8 mouse cellular contexts compared by ENCODE assay signal in genomic region chr6:117907301-117907978, GRCm38 (mm10). TPM values are rescaled to one million over a fixed set of nuclear protein-coding genes. Genes with fewer than 3 reads are reported as not detected.
DNase-seq lines count a peak whose midpoint lies in the region; ATAC-seq and TF ChIP-seq lines count a peak whose summit lies in the region.

No protein-coding gene starts in this region.

- peak overlapping the region; percentile 97 for H3K9ac ChIP-seq in embryonic facial prominence, embryonic 14.5 days (ENCODE audit: low read depth, low read length)
- peak overlapping the region; percentile 100 for H3K9ac ChIP-seq in liver, embryonic 11.5 days (ENCODE audit: low read depth, low read length)
- H3K9ac ChIP-seq in stomach, embryonic 14.5 days (replicated peaks; ENCODE audit: low read depth, low read length) = peak overlapping the region; percentile 99

- 0% methylated on average over 1 of the region's 77 CpGs for WGBS in embryonic facial prominence, embryonic 14.5 days
- under 1% methylated on average over 71 of the region's 77 CpGs for WGBS in liver, embryonic 11.5 days
- under 1% methylated on average over 67 of the region's 77 CpGs for WGBS in stomach, embryonic 14.5 days

- peak; percentile 94 for DNase-seq in A20 (ENCODE audit: low read depth, low spot score)
- DNase-seq in adrenal gland, postnatal 4 days (ENCODE audit: low spot score in 2 of 2) = peak; percentile 63 to 78
- peak; percentile 96 for DNase-seq in embryonic facial prominence, embryonic 14.5 days (ENCODE audit: low spot score)
- DNase-seq in heart, adult 8-10 months (ENCODE audit: low spot score) = peak; percentile 76
- peak; percentile 90 for DNase-seq in kidney, adult 9 months
- peak; percentile 89 for DNase-seq in liver, embryonic 11.5 days (ENCODE audit: low spot score)

- H3K36me3 ChIP-seq in embryonic facial prominence, embryonic 14.5 days (ENCODE audit: control insufficient read depth, insufficient read depth, low read length) = no peaks in the 10 kb centered on the region
- peaks cover 2% of the 10 kb centered on the region; the same call in 1 of the 2 replicates for H3K36me3 ChIP-seq in liver, embryonic 11.5 days (ENCODE audit: control insufficient read depth, insufficient read depth, low read length)
- no peaks in the 10 kb centered on the region for H3K36me3 ChIP-seq in myocyte (ENCODE audit: control insufficient read depth, insufficient read depth)
- H3K36me3 ChIP-seq in stomach, embryonic 14.5 days (ENCODE audit: control insufficient read depth, insufficient read depth, low read length) = no peaks in the 10 kb centered on the region

- peak overlapping the region; percentile 99 for H3K27ac ChIP-seq in embryonic facial prominence, embryonic 14.5 days (replicated peaks; ENCODE audit: low read depth, low read length)
- H3K27ac ChIP-seq in liver, embryonic 11.5 days (ENCODE audit: low read depth, low read length) = peak overlapping the region; percentile 99
- peak overlapping the region; percentile 99 for H3K27ac ChIP-seq in stomach, embryonic 14.5 days (ENCODE audit: low read length)

- peak; percentile 76 for TF ChIP-seq POLR2A in myocyte (IDR thresholded peaks at IDR 0.05; ENCODE audit: insufficient read length, low read depth)

- no peaks in the 10 kb centered on the region for H3K27me3 ChIP-seq in embryonic facial prominence, embryonic 14.5 days (replicated peaks; ENCODE audit: control insufficient read depth, insufficient read depth, low read length)
- H3K27me3 ChIP-seq in liver, embryonic 11.5 days (replicated peaks; ENCODE audit: control insufficient read depth, insufficient read depth, low read length) = no peaks in the 10 kb centered on the region
- no peaks in the 10 kb centered on the region for H3K27me3 ChIP-seq in myocyte (ENCODE audit: control insufficient read depth, insufficient read depth, insufficient read length)
- H3K27me3 ChIP-seq in stomach, embryonic 14.5 days (ENCODE audit: control insufficient read depth, insufficient read depth, low read length) = no peaks in the 10 kb centered on the region

- H3K9me3 ChIP-seq in embryonic facial prominence, embryonic 14.5 days (ENCODE audit: control insufficient read depth, low read length) = no peaks in the 10 kb centered on the region
- no peaks in the 10 kb centered on the region for H3K9me3 ChIP-seq in liver, embryonic 11.5 days (ENCODE audit: control insufficient read depth, low read length)
- no peaks in the 10 kb centered on the region for H3K9me3 ChIP-seq in stomach, embryonic 14.5 days (ENCODE audit: control insufficient read depth, low read depth, low read length)

- peaks cover 19% of the 10 kb centered on the region for H3K4me1 ChIP-seq in embryonic facial prominence, embryonic 14.5 days (ENCODE audit: control insufficient read depth, insufficient read depth, low read length)
- H3K4me1 ChIP-seq in liver, embryonic 11.5 days (replicated peaks; ENCODE audit: control insufficient read depth, insufficient read depth, low read length) = peaks cover 32% of the 10 kb centered on the region
- peaks cover 24% of the 10 kb centered on the region for H3K4me1 ChIP-seq in stomach, embryonic 14.5 days (ENCODE audit: control insufficient read depth, insufficient read depth, low read length)

- ATAC-seq in embryonic facial prominence, embryonic 14.5 days (ENCODE audit: low read depth) = peak; percentile 69
- ATAC-seq in liver, embryonic 11.5 days (replicated peaks; ENCODE audit: low FRiP score) = peak; percentile 79
- ATAC-seq in stomach, embryonic 14.5 days (ENCODE audit: insufficient number of reproducible peaks, insufficient read depth, low FRiP score, low read depth) = peak; percentile 84

- H3K79me2 ChIP-seq in myocyte (ENCODE audit: control insufficient read depth, insufficient read depth) = peaks cover 62% of the 10 kb centered on the region

- H3K4me2 ChIP-seq in embryonic facial prominence, embryonic 14.5 days (ENCODE audit: low read depth, low read length) = peak overlapping the region; percentile 84
- peak overlapping the region; percentile 97 for H3K4me2 ChIP-seq in liver, embryonic 11.5 days
- H3K4me2 ChIP-seq in myocyte (ENCODE audit: low read depth) = peak overlapping the region; percentile 97
- peak overlapping the region; percentile 62 for H3K4me2 ChIP-seq in stomach, embryonic 14.5 days (replicated peaks; ENCODE audit: low read depth, low read length)

- H3ac ChIP-seq in myocyte (ENCODE audit: control insufficient read depth, insufficient read length) = peak overlapping the region; percentile 78

- peak overlapping the region; percentile 99 for H3K4me3 ChIP-seq in embryonic facial prominence, embryonic 14.5 days (ENCODE audit: low read depth, low read length)
- H3K4me3 ChIP-seq in liver, embryonic 11.5 days (ENCODE audit: low read depth, low read length) = peak overlapping the region; percentile 99
- H3K4me3 ChIP-seq in myocyte = peak overlapping the region; percentile 96
- peak overlapping the region; percentile 100 for H3K4me3 ChIP-seq in stomach, embryonic 14.5 days (ENCODE audit: low read depth, low read length)

TF ChIP-seq in myocyte, 11 proteins besides CTCF, POLR2A, EP300 and RAD21:
- TF ChIP-seq USF1 (IDR thresholded peaks at IDR 0.05; ENCODE audit: low read depth) (peak; percentile 58), REST (IDR thresholded peaks at IDR 0.05; ENCODE audit: insufficient read depth, insufficient read length) (no peak), POLR2AphosphoS2 (IDR thresholded peaks at IDR 0.05; ENCODE audit: insufficient read length, low read depth) (peak; percentile 74), CEBPB (IDR thresholded peaks at IDR 0.05; ENCODE audit: insufficient read depth, poor library complexity, severe bottlenecking) (peak; percentile 78), MAX (IDR thresholded peaks at IDR 0.05; ENCODE audit: low read depth) (no peak), TCF3 (IDR thresholded peaks at IDR 0.05; ENCODE audit: insufficient read length, low read depth) (no peak), MYOG (IDR thresholded peaks at IDR 0.05; ENCODE audit: control insufficient read depth in 1 of 3, insufficient read depth in 1 of 3, insufficient read length in 2 of 3, low read depth in 2 of 3) (peak in 2 of 3 experiments; percentile 1 to 3), SRF (IDR thresholded peaks at IDR 0.05; ENCODE audit: control insufficient read depth, insufficient read length, low read depth) (no peak)
TF ChIP-seq in myocyte: peak in this region for 4.

RNA-seq across cellular contexts. Expression of gene Hnrnpf, which starts 7.3 kb away (rescaled TPM):
- total RNA-seq in adrenal gland, postnatal 4 days (2021) = 100 to 1,000 TPM; 445 to 477 TPM
- 583 and 637 TPM in 2 replicates for polyA plus RNA-seq in embryonic facial prominence, embryonic 14.5 days (2014; fragmentation: Nextera tagmentation; extraction: Ambion mirVana)
- 100 to 1,000 TPM; 170 to 189 (median 180) TPM for total RNA-seq in heart, adult 8-10 months (2022)
- 960 and 1,037 TPM in 2 replicates for polyA plus RNA-seq in liver, embryonic 11.5 days (2014; fragmentation: Nextera tagmentation; extraction: Ambion mirVana)
- polyA plus RNA-seq in myocyte (2012; fragmentation: generic; extraction: Trizol) = 186 TPM
- polyA plus RNA-seq in stomach, embryonic 14.5 days (2014; fragmentation: Nextera tagmentation; extraction: Ambion mirVana) = 685 and 701 TPM in 2 replicates

RNA-seq across cellular contexts. Expression of gene Fxyd4, which starts 30.1 kb away (rescaled TPM):
- total RNA-seq in adrenal gland, postnatal 4 days (2021) = 1 to 10 TPM in 1 of 2 experiments, not detected in 1; 5.6 TPM
- polyA plus RNA-seq in embryonic facial prominence, embryonic 14.5 days (2014; fragmentation: Nextera tagmentation; extraction: Ambion mirVana) = 1.2 and 2.8 TPM in 2 replicates
- total RNA-seq in heart, adult 8-10 months (2022) = not detected
- polyA plus RNA-seq in liver, embryonic 11.5 days (2014; fragmentation: Nextera tagmentation; extraction: Ambion mirVana) = 1.2 and 2.1 TPM in 2 replicates
- polyA plus RNA-seq in myocyte (2012; fragmentation: generic; extraction: Trizol) = 0.64 TPM
- 4.4 and 5.0 TPM in 2 replicates for polyA plus RNA-seq in stomach, embryonic 14.5 days (2014; fragmentation: Nextera tagmentation; extraction: Ambion mirVana)

RNA-seq across cellular contexts. Expression of gene Zfp239, which starts 45.5 kb away (rescaled TPM):
- total RNA-seq in adrenal gland, postnatal 4 days (2021) = 1 to 10 TPM; 4.9 to 5.7 TPM
- polyA plus RNA-seq in embryonic facial prominence, embryonic 14.5 days (2014; fragmentation: Nextera tagmentation; extraction: Ambion mirVana) = 6.1 and 7.9 TPM in 2 replicates
- total RNA-seq in heart, adult 8-10 months (2022) = under 1 TPM in 3 of 4 experiments, not detected in 1; 0.22 to 0.41 (median 0.26) TPM
- 8.2 and 8.7 TPM in 2 replicates for polyA plus RNA-seq in liver, embryonic 11.5 days (2014; fragmentation: Nextera tagmentation; extraction: Ambion mirVana)
- 2.1 TPM for polyA plus RNA-seq in myocyte (2012; fragmentation: generic; extraction: Trizol)
- 7.1 and 7.6 TPM in 2 replicates for polyA plus RNA-seq in stomach, embryonic 14.5 days (2014; fragmentation: Nextera tagmentation; extraction: Ambion mirVana)

Comparison
In these comparisons a context has a peak if more than half of its experiments do, and no peak if none do; other contexts are left out.
1. Peak in every context shown above with its lines: DNase-seq, ATAC-seq, H3K4me3 ChIP-seq and H3K27ac ChIP-seq.